In the genomic region with DNA sequence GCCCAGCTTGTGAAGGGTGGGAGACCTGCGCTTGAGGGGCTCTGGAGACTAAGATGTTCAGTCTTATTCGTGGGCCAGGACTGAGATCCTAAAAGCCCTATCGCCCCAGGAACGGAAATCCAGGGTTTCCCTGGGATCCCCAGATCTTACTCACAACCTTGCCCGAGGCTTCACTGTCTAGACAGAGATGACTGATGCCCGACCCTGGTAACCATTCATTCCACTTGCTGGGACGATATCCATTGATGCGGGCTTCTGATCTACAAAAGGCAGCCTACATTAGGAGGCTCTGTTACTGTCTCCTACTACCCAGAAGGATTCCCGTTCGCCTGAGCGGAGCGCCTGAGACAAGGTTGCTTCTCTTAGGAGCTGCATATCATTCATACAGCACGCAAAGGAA, we compare ENCODE assay signal across 15 mouse cellular contexts. TPM values are rescaled to one million over a fixed set of nuclear protein-coding genes. Genes with fewer than 3 reads are reported as not detected.
DNase-seq lines count a peak whose midpoint lies in the region; ATAC-seq and TF ChIP-seq lines count a peak whose summit lies in the region.
"Had no signal": no experiment of that assay in that cellular context is flagged by ENCODE, and none has a peak within 500 bp of the region (broad histone marks: within the 10 kb centered on the region; RNA-seq: fewer than 3 reads in every experiment).

No protein-coding gene starts in this region.

- H3K36me3 ChIP-seq in kidney, embryonic 14.5 days (ENCODE audit: control insufficient read depth, insufficient read depth, low read length) = no peaks in the 10 kb centered on the region
- H3K36me3 ChIP-seq in E14TG2a.4 (ENCODE audit: insufficient read depth, low read length) = peaks cover 22% of the 10 kb centered on the region
- peaks cover 6% of the 10 kb centered on the region for H3K36me3 ChIP-seq in ES-E14 (ENCODE audit: control insufficient read depth, insufficient read depth, low read length, poor library complexity, severe bottlenecking)
- H3K36me3 ChIP-seq in hindbrain, embryonic 15.5 days = no peaks in the 10 kb centered on the region
- H3K36me3 ChIP-seq: forebrain, embryonic 10.5 days had no signal

- H3K4me1 ChIP-seq in kidney, embryonic 14.5 days (ENCODE audit: control insufficient read depth, insufficient read depth, low read length) = peaks cover 12% of the 10 kb centered on the region; the same call in 1 of the 2 replicates
- H3K4me1 ChIP-seq in E14TG2a.4 (replicated peaks; ENCODE audit: low read depth, low read length) (peaks cover 94% of the 10 kb centered on the region), ES-E14 (ENCODE audit: control insufficient read depth in 2 of 2, insufficient read depth in 2 of 2, low read length in 2 of 2, poor library complexity in 1 of 2) (peaks cover 3 to 26% of the 10 kb centered on the region in 2 experiments; a peak in 3 of 4 replicates)
- peaks cover 22% of the 10 kb centered on the region for H3K4me1 ChIP-seq in hindbrain, embryonic 15.5 days (replicated peaks)

- in situ Hi-C loops in ES-E14 (cut with MboI; ENCODE audit: low sequenced_read_pairs in 2 of 2, unreplicated experiment in 2 of 2) = no loop called here

- H3K27ac ChIP-seq in kidney, embryonic 14.5 days (ENCODE audit: low read depth, low read length) = no peak overlapping the region
- H3K27ac ChIP-seq in ES-E14 (ENCODE audit: insufficient read depth, low read depth, low read length, poor library complexity, severe bottlenecking) = no peak overlapping the region
- no peak overlapping the region for H3K27ac ChIP-seq in hindbrain, embryonic 15.5 days (replicated peaks)
- H3K27ac ChIP-seq: forebrain, embryonic 10.5 days; layer of hippocampus, adult 2 months; left cerebral cortex, adult 2 months had no signal

- H3K9ac ChIP-seq in kidney, embryonic 14.5 days (ENCODE audit: low read depth, low read length) = no peak overlapping the region
- no peak overlapping the region for H3K9ac ChIP-seq in ES-E14 (ENCODE audit: insufficient read depth, low read depth, low read length, poor library complexity, severe bottlenecking)
- H3K9ac ChIP-seq in hindbrain, embryonic 15.5 days = no peak overlapping the region

- DNase-seq in kidney, adult 11 months = no peak
- DNase-seq in ES-E14 (ENCODE audit: low read depth, low spot score) (no peak), liver (no peak)
- no peak for DNase-seq in gastrocnemius, postnatal 10 days

- WGBS in kidney, embryonic 14.5 days = 21% methylated on average over 13 of the region's 13 CpGs
- 8% methylated on average over 13 of the region's 13 CpGs for WGBS in hindbrain, embryonic 15.5 days

- H3K9me3 ChIP-seq in kidney, embryonic 14.5 days (ENCODE audit: control insufficient read depth, low read length) = no peaks in the 10 kb centered on the region
- H3K9me3 ChIP-seq in E14TG2a.4 (ENCODE audit: low read length) (no peaks in the 10 kb centered on the region), ES-E14 (ENCODE audit: control insufficient read depth, insufficient read depth, low read depth, low read length) (no peaks in the 10 kb centered on the region)
- no peaks in the 10 kb centered on the region for H3K9me3 ChIP-seq in hindbrain, embryonic 15.5 days
- H3K9me3 ChIP-seq: forebrain, embryonic 10.5 days; megakaryocyte, embryonic 14.5 days had no signal

- H3K27me3 ChIP-seq in kidney, embryonic 14.5 days (ENCODE audit: control insufficient read depth, insufficient read depth, low read length) = peaks cover 43% of the 10 kb centered on the region
- peaks cover 4% of the 10 kb centered on the region; the same call in 1 of the 2 replicates for H3K27me3 ChIP-seq in E14TG2a.4 (ENCODE audit: insufficient read depth, low read length)
- peaks cover 30% of the 10 kb centered on the region for H3K27me3 ChIP-seq in hindbrain, embryonic 15.5 days

- no peak for ATAC-seq in kidney, embryonic 14.5 days (ENCODE audit: low FRiP score, low TSS enrichment)
- ATAC-seq in hindbrain, embryonic 15.5 days (ENCODE audit: low FRiP score, low read depth) = no peak
- ATAC-seq: activated CD4-positive, CD25-positive, alpha-beta regulatory T cell, adult 4 months had no signal

- TF ChIP-seq CTCF in E14TG2a.4 (conservative IDR thresholded peaks at IDR 0.05; ENCODE audit: low read length) = no peak

- no peak overlapping the region; the same call in 1 of the 2 replicates for H3K4me2 ChIP-seq in kidney, embryonic 14.5 days (replicated peaks; ENCODE audit: low read depth, low read length)
- 0 out of 2 replicates have a peak overlapping the region, but pooled peaks have one; percentile 54 for H3K4me2 ChIP-seq in hindbrain, embryonic 15.5 days

- peak overlapping the region; percentile 26; the same call in 1 of the 2 replicates for H3K4me3 ChIP-seq in kidney, embryonic 14.5 days (ENCODE audit: low read length)
- H3K4me3 ChIP-seq in E14TG2a.4 (replicated peaks; ENCODE audit: low read length) (peak overlapping the region; percentile 86), ES-E14 (ENCODE audit: insufficient read depth in 1 of 2, low read depth in 1 of 2, low read length in 2 of 2, poor library complexity in 1 of 2, severe bottlenecking in 1 of 2) (peak overlapping the region; percentile 68 to 80)
- no peak overlapping the region for H3K4me3 ChIP-seq in hindbrain, embryonic 15.5 days
- H3K4me3 ChIP-seq: left cerebral cortex, adult 2 months had no signal

TF ChIP-seq in ES-E14, 5 proteins besides CTCF, POLR2A, EP300 and RAD21:
- TF ChIP-seq CHD2 (IDR thresholded peaks at IDR 0.05; ENCODE audit: low read depth, low read length) = no peak
- TF ChIP-seq ZC3H11A (IDR thresholded peaks at IDR 0.05; ENCODE audit: borderline replicate concordance, low read depth, low read length) = no peak
- TF ChIP-seq ZNF384 (IDR thresholded peaks at IDR 0.05; ENCODE audit: low read depth, low read length) = no peak
- TF ChIP-seq MAFK (IDR thresholded peaks at IDR 0.05; ENCODE audit: insufficient read depth, low read depth, low read length) = no peak
- TF ChIP-seq HCFC1 (IDR thresholded peaks at IDR 0.05; ENCODE audit: borderline replicate concordance, insufficient read depth, low read length) = no peak

RNA-seq across cellular contexts. Expression of gene Gjb3, which starts 0.5 kb away (rescaled TPM):
- 1.4 and 1.5 TPM in 2 replicates for polyA plus RNA-seq in kidney, embryonic 14.5 days (2014; fragmentation: Nextera tagmentation; extraction: Ambion mirVana)
- 80.5 and 158 TPM in 2 replicates for total RNA-seq in ES-E14 (2012; rRNA removed)
- 0.14 and 0.18 TPM in 2 replicates for polyA plus RNA-seq in hindbrain, embryonic 15.5 days (2015; fragmentation: Nextera tagmentation; extraction: Ambion mirVana)
- total RNA-seq in gastrocnemius, postnatal 10 days (2021) = not detected
- total RNA-seq: liver, adult 2 months had no signal
- polyA plus RNA-seq: activated CD4-positive, CD25-positive, alpha-beta regulatory T cell, adult 4 months; liver, adult 2 months had no signal

RNA-seq across cellular contexts. Expression of gene Gja4, which starts 17.3 kb away (rescaled TPM):
- 22.2 and 23.7 TPM in 2 replicates for polyA plus RNA-seq in kidney, embryonic 14.5 days (2014; fragmentation: Nextera tagmentation; extraction: Ambion mirVana)
- 2.0 and 3.0 TPM in 2 replicates for total RNA-seq in ES-E14 (2012; rRNA removed)
- polyA plus RNA-seq in hindbrain, embryonic 15.5 days (2015; fragmentation: Nextera tagmentation; extraction: Ambion mirVana) = 20.9 and 23.2 TPM in 2 replicates
- total RNA-seq in gastrocnemius, postnatal 10 days (2021) = 10 to 100 TPM; 12.7 to 16.1 TPM
- polyA plus RNA-seq: activated CD4-positive, CD25-positive, alpha-beta regulatory T cell, adult 4 months had no signal

RNA-seq across cellular contexts. Expression of gene Gjb4, which starts 22.7 kb away (rescaled TPM):
- 0.70 and 1.3 TPM in 2 replicates for polyA plus RNA-seq in kidney, embryonic 14.5 days (2014; fragmentation: Nextera tagmentation; extraction: Ambion mirVana)
- total RNA-seq in ES-E14 (2012; rRNA removed) = 1.6 and 4.5 TPM in 2 replicates
- polyA plus RNA-seq in hindbrain, embryonic 15.5 days (2015; fragmentation: Nextera tagmentation; extraction: Ambion mirVana) = not detected in 2 replicates
- not detected for total RNA-seq in gastrocnemius, postnatal 10 days (2021)
- total RNA-seq: layer of hippocampus, adult 2 months; left cerebral cortex, adult 2 months; liver, adult 2 months had no signal
- polyA plus RNA-seq: activated CD4-positive, CD25-positive, alpha-beta regulatory T cell, adult 4 months; forebrain, embryonic 10.5 days; heart, embryonic 14.5 days; liver, adult 2 months; stomach, embryonic 14.5 days had no signal

RNA-seq across cellular contexts. Expression of gene Gjb5, which starts 26.8 kb away (rescaled TPM):
- 2.7 and 2.8 TPM in 2 replicates for polyA plus RNA-seq in kidney, embryonic 14.5 days (2014; fragmentation: Nextera tagmentation; extraction: Ambion mirVana)
- total RNA-seq in ES-E14 (2012; rRNA removed) = 27.1 and 60.6 TPM in 2 replicates
- 0.12 and 0.24 TPM in 2 replicates for polyA plus RNA-seq in hindbrain, embryonic 15.5 days (2015; fragmentation: Nextera tagmentation; extraction: Ambion mirVana)
- total RNA-seq in gastrocnemius, postnatal 10 days (2021) = under 1 TPM; 0.26 to 0.38 TPM
- total RNA-seq: layer of hippocampus, adult 2 months; liver, adult 2 months had no signal
- polyA plus RNA-seq: activated CD4-positive, CD25-positive, alpha-beta regulatory T cell, adult 4 months; liver, adult 2 months had no signal

Comparison
In these comparisons a context has a peak if more than half of its experiments do, and no peak if none do; other contexts are left out.
1. RNA of gene Gjb3, which starts 0.5 kb away (total RNA-seq): 80.5 to 158 TPM in ES-E14; not detected in gastrocnemius, postnatal 10 days; every median in the first group is over 10 times any median in the second.